ENCODE assay signal across 23 mouse cellular contexts in genomic region chr8:125786886-125787285, GRCm38 (mm10). TPM values are rescaled to one million over a fixed set of nuclear protein-coding genes. Genes with fewer than 3 reads are reported as not detected.
A peak's percentile ranks its signal among the peaks of the same experiment; 100 is the strongest.
DNase-seq lines count a peak whose midpoint lies in the region; ATAC-seq lines count a peak whose summit lies in the region.
"Had no signal": no experiment of that assay in that cellular context is flagged by ENCODE, and none has a peak within 500 bp of the region (broad histone marks: within the 10 kb centered on the region; RNA-seq: fewer than 3 reads in every experiment).

No protein-coding gene starts in this region.

- H3K36me3 ChIP-seq in forebrain, embryonic 16.5 days (ENCODE audit: control insufficient read depth, insufficient read depth): no peaks in the 10 kb centered on the region
- H3K36me3 ChIP-seq in forebrain, embryonic 13.5 days (ENCODE audit: poor library complexity, severe bottlenecking): no peaks in the 10 kb centered on the region
- H3K36me3 ChIP-seq in liver, embryonic 15.5 days (replicated peaks): no peaks in the 10 kb centered on the region
- H3K36me3 ChIP-seq: heart, embryonic 13.5 days; limb, embryonic 10.5 days; neural tube, embryonic 12.5 days had no signal

- no peak overlapping the region for H3K4me2 ChIP-seq in forebrain, embryonic 16.5 days (ENCODE audit: low read length)
- no peak overlapping the region for H3K4me2 ChIP-seq in forebrain, embryonic 13.5 days
- H3K4me2 ChIP-seq in liver, embryonic 15.5 days: no peak overlapping the region
- H3K4me2 ChIP-seq: heart, embryonic 13.5 days; neural tube, embryonic 12.5 days had no signal

- no peaks in the 10 kb centered on the region for H3K27me3 ChIP-seq in forebrain, embryonic 16.5 days (replicated peaks; ENCODE audit: control insufficient read depth, insufficient read depth, low read length)
- no peaks in the 10 kb centered on the region for H3K27me3 ChIP-seq in forebrain, embryonic 13.5 days
- no peaks in the 10 kb centered on the region for H3K27me3 ChIP-seq in liver, embryonic 15.5 days
- H3K27me3 ChIP-seq: heart, embryonic 13.5 days; neural tube, embryonic 12.5 days had no signal

- H3K9me3 ChIP-seq in forebrain, embryonic 16.5 days (ENCODE audit: control insufficient read depth, low read length): no peaks in the 10 kb centered on the region
- H3K9me3 ChIP-seq in forebrain, embryonic 13.5 days (replicated peaks): no peaks in the 10 kb centered on the region
- no peaks in the 10 kb centered on the region for H3K9me3 ChIP-seq in liver, embryonic 15.5 days (replicated peaks)
- H3K9me3 ChIP-seq: heart, embryonic 13.5 days; limb, embryonic 10.5 days; neural tube, embryonic 12.5 days had no signal

- 62% methylated on average over 7 of the region's 7 CpGs for WGBS in forebrain, embryonic 16.5 days
- WGBS in forebrain, embryonic 13.5 days: 83% methylated on average over 7 of the region's 7 CpGs
- 23% methylated on average over 7 of the region's 7 CpGs for WGBS in liver, embryonic 15.5 days (ENCODE audit: insufficient replicate concordance)

- H3K4me1 ChIP-seq in forebrain, embryonic 16.5 days (replicated peaks; ENCODE audit: control insufficient read depth, insufficient read depth, low read length): peaks cover 5% of the 10 kb centered on the region
- no peaks in the 10 kb centered on the region for H3K4me1 ChIP-seq in forebrain, embryonic 13.5 days
- H3K4me1 ChIP-seq in liver, embryonic 15.5 days (replicated peaks): peaks cover 6% of the 10 kb centered on the region
- H3K4me1 ChIP-seq: neural tube, embryonic 12.5 days had no signal

- peak; percentile 19 to 30 for DNase-seq in layer of hippocampus, adult 18-20 months (ENCODE audit: low spot score in 2 of 2)
- DNase-seq in layer of hippocampus, adult 11-12 months (ENCODE audit: low spot score): no peak
- no peak for DNase-seq in lung, postnatal 25 days (ENCODE audit: low spot score)
- no peak for DNase-seq in urinary bladder, postnatal 4 days (ENCODE audit: low spot score in 2 of 2)
- DNase-seq: adrenal gland, postnatal 14 days; cerebellum, postnatal 10 days; gastrocnemius, postnatal 25 days; heart, adult 18-20 months; heart, postnatal 14 days; kidney, postnatal 25 days; midbrain, embryonic 14.5 days; right cerebral cortex, postnatal 25 days; thymus, postnatal 14 days had no signal

- no peak overlapping the region for H3K27ac ChIP-seq in forebrain, embryonic 16.5 days (ENCODE audit: low read length)
- H3K27ac ChIP-seq in forebrain, embryonic 13.5 days: no peak overlapping the region
- no peak overlapping the region for H3K27ac ChIP-seq in liver, embryonic 15.5 days (replicated peaks)
- H3K27ac ChIP-seq: heart, embryonic 13.5 days; limb, embryonic 10.5 days; neural tube, embryonic 12.5 days had no signal

- peak; percentile 28; the same call in 1 of the 2 replicates for ATAC-seq in forebrain, embryonic 16.5 days
- ATAC-seq in forebrain, embryonic 13.5 days: no peak
- ATAC-seq in common myeloid progenitor, adult 5-6 weeks (replicated peaks; ENCODE audit: low read depth, poor library complexity, severe bottlenecking): peak; percentile 45; the same call in 1 of the 2 replicates
- ATAC-seq in liver, embryonic 15.5 days (ENCODE audit: insufficient read depth): peak; percentile 67
- ATAC-seq: CD4-positive, CD25-positive, alpha-beta regulatory T cell, adult 4 months; intestine, postnatal 0 days; lung, postnatal 0 days had no signal

- no peak overlapping the region for H3K4me3 ChIP-seq in forebrain, embryonic 16.5 days (replicated peaks; ENCODE audit: low read length)
- H3K4me3 ChIP-seq in forebrain, embryonic 13.5 days: no peak overlapping the region
- H3K4me3 ChIP-seq in liver, embryonic 15.5 days (replicated peaks): no peak overlapping the region
- H3K4me3 ChIP-seq: heart, embryonic 13.5 days; limb, embryonic 10.5 days; neural tube, embryonic 12.5 days had no signal

- H3K9ac ChIP-seq in forebrain, embryonic 16.5 days (replicated peaks; ENCODE audit: low read depth, low read length): no peak overlapping the region
- H3K9ac ChIP-seq in forebrain, embryonic 13.5 days: no peak overlapping the region
- no peak overlapping the region for H3K9ac ChIP-seq in liver, embryonic 15.5 days
- H3K9ac ChIP-seq: heart, embryonic 13.5 days; neural tube, embryonic 12.5 days had no signal

RNA-seq across cellular contexts. Expression of gene Ntpcr, which starts 57.1 kb away (rescaled TPM):
- 26.9 and 30.1 TPM in 2 replicates for polyA plus RNA-seq in forebrain, embryonic 16.5 days (2015; fragmentation: Nextera tagmentation; extraction: Ambion mirVana)
- 19.6 and 23.4 TPM in 2 replicates for polyA plus RNA-seq in forebrain, embryonic 13.5 days (2015; fragmentation: Nextera tagmentation; extraction: Ambion mirVana)
- total RNA-seq in layer of hippocampus, adult 18-20 months (2021): 10 to 100 TPM; 21.0 to 23.6 TPM
- total RNA-seq in common myeloid progenitor, adult 5-6 weeks (2017): 22.8 and 35.2 TPM in 2 replicates
- polyA plus RNA-seq in liver, embryonic 15.5 days (2015; fragmentation: Nextera tagmentation; extraction: Ambion mirVana): 12.0 and 13.0 TPM in 2 replicates

Comparison
In these comparisons a context has a peak if more than half of its experiments do, and no peak if none do; other contexts are left out.
1. DNase-seq: peak in layer of hippocampus, adult 18-20 months (2 of 2); none in layer of hippocampus, adult 11-12 months (single experiment), lung, postnatal 25 days (single experiment) and urinary bladder, postnatal 4 days (0 of 2).